Mouse (Mus musculus) liver, embryonic 14.5 days (tissue): ENCODE measurements at regions not wholly inside any gene's neighbourhood (a gene's known extent, or its start where the extent isn't known, plus 50 kb on each side); places are given as distances from the start of the nearest gene placed in this dataset.
A peak's percentile ranks its signal among the peaks of the same experiment; 100 is the strongest.

Experiments
- ATAC-seq: fragments of 200-750 bp; cut with Nextera tagmentation; 2 replicates; pipeline ENCODE4 v1.8.0; 2017; ENCODE audit warnings: moderate number of reproducible peaks, mild to moderate bottlenecking, moderate library complexity; ENCODE audit not compliant: insufficient read depth
- DNase-seq, 3 experiments: peaks; one replicate each; pipeline ENCODE4 v3.0.0-alpha.2; 2012 to 2013; ENCODE audit warnings: low read depth in 3 of 3, low spot score in 3 of 3
- H3K27ac ChIP-seq: fragments of 300-500 bp; sonication (generic); 2 replicates; pipeline ENCODE4 v1.5.1; 2014; ENCODE audit warnings: moderate library complexity, mild to moderate bottlenecking, control low read depth, inconsistent platforms
- H3K27me3 ChIP-seq: fragments of 300-500 bp; sonication (generic); 2 replicates; pipeline ENCODE4 v1.6.1; 2014; ENCODE audit warnings: mild to moderate bottlenecking, low read length, moderate library complexity; ENCODE audit not compliant: control insufficient read depth, insufficient read depth
- H3K36me3 ChIP-seq: fragments of 300-500 bp; sonication (generic); replicated peaks from 2 replicates; pipeline ENCODE4 v1.6.1; 2014; ENCODE audit warnings: low read depth; ENCODE audit not compliant: control insufficient read depth, insufficient read depth
- H3K4me1 ChIP-seq, 2 experiments: fragments of 200-500 bp in 1 of 2; fragments of 300-500 bp in 1 of 2; sonication (generic) in 1 of 2; replicated peaks; 2 replicates each; pipeline ENCODE4 v1.6.1; 2012 to 2014; ENCODE audit warnings: antibody characterized with exemption in 1 of 2, inconsistent platforms in 1 of 2, low read length in 1 of 2; ENCODE audit not compliant: control insufficient read depth in 2 of 2, insufficient read depth in 2 of 2
- H3K4me2 ChIP-seq: fragments of 300-500 bp; sonication (generic); 2 replicates; pipeline ENCODE4 v1.6.1; 2014; ENCODE audit warnings: low read depth, mild to moderate bottlenecking, control low read depth, moderate library complexity
- H3K4me3 ChIP-seq, 2 experiments: fragments of 200-500 bp in 1 of 2; fragments of 300-500 bp in 1 of 2; sonication (generic) in 1 of 2; 2 replicates each; pipeline ENCODE4 v1.5.1; 2012 to 2014; ENCODE audit warnings: low read depth in 2 of 2, low read length in 2 of 2, mild to moderate bottlenecking in 2 of 2, control low read depth in 1 of 2, inconsistent platforms in 1 of 2, moderate library complexity in 1 of 2; ENCODE audit not compliant: insufficient read depth in 1 of 2
- H3K9ac ChIP-seq: fragments of 300-500 bp; sonication (generic); replicated peaks from 2 replicates; pipeline ENCODE4 v1.6.1; 2014; ENCODE audit warnings: mild to moderate bottlenecking, control low read depth, moderate library complexity
- H3K9me3 ChIP-seq: fragments of 300-500 bp; sonication (generic); 2 replicates; pipeline ENCODE4 v1.6.1; 2016; ENCODE audit warnings: low read length, mixed read lengths; ENCODE audit not compliant: control insufficient read depth
- CTCF ChIP-seq: IDR thresholded peaks from 2 replicates; pipeline ENCODE4 v1.5.1; 2016; ENCODE audit warnings: antibody characterized with exemption, low read depth, control low read depth
- EP300 ChIP-seq: IDR thresholded peaks from 2 replicates; pipeline ENCODE4 v1.6.1; 2016; ENCODE audit warnings: antibody characterized with exemption, low read depth
- WGBS: fragments of 180-500 bp; shearing (Covaris S2); extraction: QIAGEN DNeasy Blood & Tissue Kit; methylation state at CpG from one replicate; pipeline ENCODE4 v1.1.7; 2014; ENCODE audit not compliant: insufficient replicate concordance; 5-methylcytosine and 5-hydroxymethylcytosine counted together

DNA sequence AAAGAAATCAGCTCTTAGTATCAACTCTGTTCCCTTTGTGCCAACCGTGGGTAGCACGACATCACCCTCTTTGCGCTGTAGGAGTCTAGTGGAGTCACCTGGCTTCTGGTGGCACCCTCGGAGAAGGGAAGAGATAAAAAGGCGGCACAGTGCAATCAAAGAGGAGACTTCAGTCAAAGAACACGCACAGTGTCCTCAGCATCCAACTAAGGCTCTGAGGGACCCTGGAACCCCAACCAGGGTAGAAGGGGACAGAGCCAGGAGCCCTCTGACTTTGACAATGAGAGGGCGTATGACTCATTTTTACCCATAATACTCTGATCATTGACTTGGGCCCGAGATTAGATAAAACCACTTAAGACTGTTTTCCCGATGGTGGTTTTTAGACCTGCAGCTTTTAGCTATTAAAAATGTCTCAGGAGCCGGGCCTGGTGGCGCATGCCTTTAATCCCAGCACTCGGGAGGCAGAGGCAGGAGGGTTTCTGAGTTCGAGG lies 94.5 kb upstream of the Slc45a1 start:
- DNase-seq (no peak), ATAC-seq (0 out of 2 replicates have a peak, but pooled peaks have one; percentile 2)
- Histone ChIP-seq H3K4me2 (no peak overlapping the region), H3K9ac (no peak overlapping the region), H3K9me3 (no peaks in the 10 kb centered on the region), H3K4me3 (no peak overlapping the region), H3K4me1 (peaks cover 0 to 11% of the 10 kb centered on the region in 2 experiments; a peak in 2 of 4 replicates), H3K27ac (no peak overlapping the region), H3K27me3 (no peaks in the 10 kb centered on the region), H3K36me3 (no peaks in the 10 kb centered on the region)
- TF ChIP-seq EP300, result no peak
- TF ChIP-seq CTCF, result no peak
- 60% methylated on average over 13 of the region's 13 CpGs for WGBS

DNA sequence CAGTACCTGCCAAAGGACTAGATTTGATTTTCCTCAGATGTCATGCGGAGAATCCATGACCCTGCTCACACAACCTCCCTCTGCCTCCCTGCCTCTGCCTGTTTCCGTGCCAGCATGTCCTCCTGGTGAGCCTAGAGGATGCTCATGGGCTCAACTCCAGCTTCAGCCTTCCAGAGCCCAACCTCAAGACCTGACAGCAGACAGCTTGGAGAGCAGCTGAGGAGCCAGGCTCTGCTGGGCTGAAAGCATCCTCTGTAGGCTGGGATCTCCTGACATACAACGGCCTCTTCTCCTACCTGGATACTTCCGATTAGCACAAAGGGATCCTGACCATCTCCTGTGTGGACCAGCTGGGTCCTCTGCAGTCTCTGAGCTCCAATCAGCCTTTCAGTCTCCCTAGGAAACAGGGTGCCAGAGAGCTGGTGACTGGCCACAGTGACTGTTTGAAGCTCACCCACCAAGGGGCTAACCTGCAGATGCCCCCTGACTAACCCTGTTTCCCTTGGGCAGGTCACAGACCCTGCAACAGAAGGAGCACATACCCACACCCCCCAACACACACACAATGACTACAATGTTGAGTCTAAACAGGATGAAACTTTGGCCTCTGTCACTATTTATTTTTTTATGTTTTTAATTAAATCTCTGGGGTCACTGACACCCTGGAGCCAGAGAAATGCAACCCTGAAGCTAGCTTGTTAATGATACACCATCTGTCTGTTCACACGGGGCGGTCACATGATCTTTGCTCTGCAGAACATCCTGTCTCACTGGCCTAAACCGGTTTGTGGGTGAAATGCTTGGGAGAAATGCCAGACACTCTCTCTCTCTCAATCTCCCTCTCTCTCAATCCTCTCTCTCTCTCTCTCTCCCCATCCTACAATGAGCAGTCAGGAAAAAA lies 93.8 kb upstream of the Slc45a1 start:
- Histone ChIP-seq H3K27ac (no peak overlapping the region), H3K9ac (no peak overlapping the region)
- peak; percentile 17 to 31 (median 28) for DNase-seq

GRCm38 (mm10) chr4:150743508-150743907 lies 91.5 kb upstream of the Slc45a1 start:
- Histone ChIP-seq H3K9ac (no peak overlapping the region), H3K4me1 (peaks cover 0 to 14% of the 10 kb centered on the region in 2 experiments; a peak in 2 of 4 replicates), H3K27ac (no peak overlapping the region), H3K4me2 (no peak overlapping the region), H3K4me3 (no peak overlapping the region), H3K27me3 (no peaks in the 10 kb centered on the region), H3K9me3 (no peaks in the 10 kb centered on the region), H3K36me3 (no peaks in the 10 kb centered on the region)
- ATAC-seq (no peak), DNase-seq (no peak)
- 54% methylated on average over 6 of the region's 8 CpGs for WGBS
- TF ChIP-seq EP300 (no peak), CTCF (no peak)

More for the DNA sequence above, 93.8 kb upstream of the Slc45a1 start:
- Histone ChIP-seq H3K4me3 (no peak overlapping the region), H3K4me2 (no peak overlapping the region), H3K4me1 (peaks cover 0 to 11% of the 10 kb centered on the region in 2 experiments; a peak in 2 of 4 replicates), H3K36me3 (no peaks in the 10 kb centered on the region), H3K27me3 (no peaks in the 10 kb centered on the region), H3K9me3 (no peaks in the 10 kb centered on the region)
- 49% methylated on average over 7 of the region's 7 CpGs for WGBS
- ATAC-seq, result peak; percentile 63
- TF ChIP-seq EP300, result no peak
- no peak for TF ChIP-seq CTCF

- no peak overlapping the region for H3K9ac ChIP-seq
- WGBS, result 17% methylated on average over 6 of the region's 6 CpGs
- DNase-seq (no peak), ATAC-seq (peak; percentile 26; the same call in 1 of the 2 replicates)
- H3K4me1 ChIP-seq, result peaks cover 0 to 13% of the 10 kb centered on the region in 2 experiments; a peak in 2 of 4 replicates
- H3K4me3 ChIP-seq, result no peak overlapping the region
- TF ChIP-seq CTCF (no peak), EP300 (no peak)
- no peaks in the 10 kb centered on the region for H3K27me3 ChIP-seq
- no peak overlapping the region for H3K4me2 ChIP-seq
- no peaks in the 10 kb centered on the region for H3K36me3 ChIP-seq
- H3K9me3 ChIP-seq, result no peaks in the 10 kb centered on the region
- H3K27ac ChIP-seq, result no peak overlapping the region
These were observed 91.1 kb upstream of the Slc45a1 start for GRCm38 (mm10) chr4:150743103-150743502.

DNA sequence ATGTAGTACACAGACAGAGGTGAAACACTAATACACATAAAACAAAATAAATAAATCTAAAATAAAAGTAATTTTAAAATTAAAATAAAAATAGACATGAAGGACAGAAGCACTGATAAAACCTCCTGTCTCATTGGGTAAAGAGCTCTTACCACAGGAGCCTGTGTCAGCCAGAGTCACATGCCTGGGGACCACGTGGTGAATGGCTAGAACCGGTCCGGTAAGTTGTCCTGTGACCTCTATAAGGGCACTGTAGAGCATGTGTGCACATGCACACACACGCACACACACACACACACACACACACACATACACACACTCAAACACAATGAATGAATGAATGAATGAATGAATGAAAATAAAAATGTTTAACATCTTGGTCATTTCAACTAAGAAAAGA lies 89.8 kb upstream of the Slc45a1 start:
- DNase-seq, result no peak
- Histone ChIP-seq H3K4me1 (peaks cover 0 to 13% of the 10 kb centered on the region in 2 experiments; a peak in 2 of 4 replicates), H3K36me3 (no peaks in the 10 kb centered on the region), H3K9ac (no peak overlapping the region), H3K27me3 (no peaks in the 10 kb centered on the region), H3K4me2 (no peak overlapping the region), H3K4me3 (no peak overlapping the region), H3K9me3 (no peaks in the 10 kb centered on the region), H3K27ac (no peak overlapping the region)
- 80% methylated on average over 4 of the region's 4 CpGs for WGBS
- no peak for TF ChIP-seq CTCF
- TF ChIP-seq EP300, result no peak
- ATAC-seq, result no peak
